ENCODE assay signal across 16 mouse cellular contexts in the genomic region with DNA sequence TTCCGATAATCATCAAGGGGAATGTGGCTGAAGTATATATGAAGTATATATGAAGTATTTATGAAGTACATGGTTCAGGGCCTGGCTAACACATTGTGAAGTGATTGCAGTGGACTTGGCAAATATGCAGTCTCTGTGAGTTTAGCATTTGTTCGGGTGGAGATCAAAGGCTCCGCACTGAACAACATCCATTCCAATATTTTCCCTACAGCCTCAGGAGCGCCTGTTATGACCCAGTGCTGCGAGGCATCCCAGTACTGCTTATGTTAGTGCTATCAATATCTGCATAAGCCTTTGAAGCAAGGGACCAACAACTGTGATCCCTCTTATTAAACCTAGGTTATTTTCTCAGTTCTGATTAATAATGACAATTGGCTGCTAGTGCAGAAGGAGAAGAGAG. TPM values are rescaled to one million over a fixed set of nuclear protein-coding genes. Genes with fewer than 3 reads are reported as not detected.
"Had no signal": no experiment of that assay in that cellular context is flagged by ENCODE, and none has a peak within 500 bp of the region (broad histone marks: within the 10 kb centered on the region; RNA-seq: fewer than 3 reads in every experiment).

No protein-coding gene starts in this region.

- H3K4me2 ChIP-seq: intestine, embryonic 15.5 days; limb, embryonic 12.5 days; limb, embryonic 15.5 days; liver, embryonic 11.5 days; lung, embryonic 14.5 days; neural tube, embryonic 13.5 days had no signal

- H3K27ac ChIP-seq: intestine, embryonic 15.5 days; limb, embryonic 12.5 days; limb, embryonic 15.5 days; liver, embryonic 14.5 days; macrophage; neural tube, embryonic 13.5 days had no signal

- H3K4me1 ChIP-seq: intestine, embryonic 15.5 days; limb, embryonic 12.5 days; limb, embryonic 15.5 days had no signal

- H3K9me3 ChIP-seq: intestine, embryonic 15.5 days; limb, embryonic 12.5 days; limb, embryonic 15.5 days; neural tube, embryonic 13.5 days had no signal

- DNase-seq: kidney, adult 18-20 months; kidney, postnatal 25 days; left cerebral cortex, postnatal 4 days; liver, postnatal 0 days; lung, embryonic 14.5 days; thymus, adult 18-20 months; thymus, postnatal 36 days had no signal

- H3K9ac ChIP-seq: intestine, embryonic 15.5 days; limb, embryonic 12.5 days; limb, embryonic 15.5 days; liver, embryonic 14.5 days; liver, postnatal 0 days; lung, embryonic 14.5 days; neural tube, embryonic 13.5 days had no signal

- H3K27me3 ChIP-seq: intestine, embryonic 15.5 days; limb, embryonic 12.5 days; limb, embryonic 15.5 days; neural tube, embryonic 13.5 days had no signal

- H3K4me3 ChIP-seq: intestine, embryonic 15.5 days; limb, embryonic 12.5 days; limb, embryonic 15.5 days; myocyte; neural tube, embryonic 13.5 days had no signal

- ATAC-seq: intestine, embryonic 15.5 days; liver, postnatal 0 days; lung, postnatal 0 days had no signal

- H3K36me3 ChIP-seq: intestine, embryonic 15.5 days; limb, embryonic 12.5 days; limb, embryonic 15.5 days; neural tube, embryonic 13.5 days had no signal

RNA-seq across cellular contexts. Expression of a gene that starts 36.1 kb away (rescaled TPM):
- polyA plus RNA-seq: myocyte had no signal
